Mouse (Mus musculus) kidney, embryonic 14.5 days (tissue): Measurements from ENCODE around the gene Emcn. TPM values are rescaled to one million over a fixed set of nuclear protein-coding genes. Genes with fewer than 3 reads are reported as not detected.

Source experiments
- ATAC-seq: fragments of 200-750 bp; cut with Nextera tagmentation; 2 replicates; pipeline ENCODE4 v1.8.0; 2017; ENCODE audit warnings: moderate number of reproducible peaks, mild to moderate bottlenecking, moderate TSS enrichment, moderate library complexity; ENCODE audit not compliant: low FRiP score, low TSS enrichment
- H3K27ac ChIP-seq: fragments of 300-500 bp; sonication (generic); 2 replicates; pipeline ENCODE4 v1.5.1; 2014; ENCODE audit warnings: low read depth, mild to moderate bottlenecking, low read length, moderate library complexity, mixed read lengths
- H3K27me3 ChIP-seq: fragments of 300-500 bp; sonication (generic); 2 replicates; pipeline ENCODE4 v1.6.1; 2014; ENCODE audit warnings: mild to moderate bottlenecking, low read length; ENCODE audit not compliant: control insufficient read depth, insufficient read depth
- H3K36me3 ChIP-seq: fragments of 300-500 bp; sonication (generic); 2 replicates; pipeline ENCODE4 v1.6.1; 2014; ENCODE audit warnings: low read length, mixed read lengths; ENCODE audit not compliant: control insufficient read depth, insufficient read depth
- H3K4me1 ChIP-seq: fragments of 300-500 bp; sonication (generic); 2 replicates; pipeline ENCODE4 v1.6.1; 2014; ENCODE audit warnings: low read length, mixed read lengths; ENCODE audit not compliant: control insufficient read depth, insufficient read depth
- H3K4me2 ChIP-seq: fragments of 300-500 bp; sonication (generic); replicated peaks from 2 replicates; pipeline ENCODE4 v1.6.1; 2014; ENCODE audit warnings: low read depth, mild to moderate bottlenecking, low read length
- H3K4me3 ChIP-seq: fragments of 300-500 bp; sonication (generic); 2 replicates; pipeline ENCODE4 v1.5.1; 2014; ENCODE audit warnings: mild to moderate bottlenecking, low read length
- H3K9ac ChIP-seq: fragments of 300-500 bp; sonication (generic); 2 replicates; pipeline ENCODE4 v1.6.1; 2014; ENCODE audit warnings: low read depth, mild to moderate bottlenecking, low read length, moderate library complexity
- H3K9me3 ChIP-seq: fragments of 300-500 bp; sonication (generic); 2 replicates; pipeline ENCODE4 v1.6.1; 2016; ENCODE audit warnings: low read length; ENCODE audit not compliant: control insufficient read depth
- WGBS: fragments of 180-500 bp; shearing (Covaris S2); extraction: QIAGEN DNeasy Blood & Tissue Kit; methylation state at CpG from one replicate; pipeline ENCODE4 v1.1.7; 2014; 5-methylcytosine and 5-hydroxymethylcytosine counted together
- polyA plus RNA-seq: library from polyadenylated mRNA; unstranded; fragments of >200 nt; fragmentation: Nextera tagmentation; extraction: Ambion mirVana; gene quantifications from 2 replicates; pipeline ENCODE4 v1.2.1, GENCODE M21; 2014

Emcn gene
- polyA plus RNA-seq, 1 experiment from 2014 or later, result 94.7 TPM

- H3K36me3 ChIP-seq, result no peaks in the 10 kb centered on the region
- H3K27ac ChIP-seq, result no peak overlapping the region
- 91% methylated on average over 4 of the region's 4 CpGs for WGBS
- no peaks in the 10 kb centered on the region for H3K9me3 ChIP-seq
- H3K4me2 ChIP-seq, result no peak overlapping the region
- ATAC-seq, result no peak
- H3K4me1 ChIP-seq, result no peaks in the 10 kb centered on the region
- H3K9ac ChIP-seq, result no peak overlapping the region
- H3K4me3 ChIP-seq, result no peak overlapping the region
- H3K27me3 ChIP-seq, result no peaks in the 10 kb centered on the region
Measured at GRCm38 (mm10) chr3:137356697-137357096, 15.8 kb downstream of the Emcn start.

DNA sequence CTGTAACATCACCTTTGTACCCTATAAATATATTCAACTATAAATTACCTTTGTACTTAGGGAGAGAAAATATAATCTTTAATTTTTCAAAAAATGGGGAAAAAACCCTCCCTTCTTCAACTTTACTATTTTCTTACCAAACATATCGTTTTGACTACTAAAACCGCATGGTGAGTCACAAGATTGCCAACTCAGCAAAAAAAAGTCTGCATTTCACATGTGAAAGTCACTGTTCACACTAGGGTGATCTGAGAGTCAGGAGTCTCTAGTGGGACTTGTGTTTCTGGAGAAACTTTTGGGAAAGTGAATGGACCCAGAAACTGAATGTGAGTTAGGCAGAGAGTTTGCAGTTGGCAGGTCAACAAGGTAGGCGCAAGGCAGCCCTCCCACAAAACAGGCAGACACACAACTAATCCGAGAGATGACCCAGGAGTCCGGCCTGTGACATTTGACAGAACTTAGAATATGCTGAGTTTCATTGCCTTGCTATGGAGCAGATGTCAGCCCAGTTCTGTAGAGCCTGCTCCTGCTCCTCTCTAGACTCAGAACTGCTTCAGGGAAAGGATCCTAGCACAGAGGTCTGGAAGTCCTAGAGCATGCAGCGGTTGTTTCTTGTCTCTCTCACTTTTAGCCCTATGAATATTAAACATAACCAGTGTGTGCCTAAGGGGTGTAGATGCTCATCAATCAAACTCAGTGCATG, 26.4 kb downstream of the Emcn start:
- ATAC-seq, result no peak
- Histone ChIP-seq H3K36me3 (no peaks in the 10 kb centered on the region), H3K9ac (no peak overlapping the region), H3K9me3 (no peaks in the 10 kb centered on the region), H3K27me3 (no peaks in the 10 kb centered on the region), H3K4me3 (no peak overlapping the region), H3K27ac (no peak overlapping the region), H3K4me2 (no peak overlapping the region), H3K4me1 (no peaks in the 10 kb centered on the region)
- 90% methylated on average over 6 of the region's 6 CpGs for WGBS

- H3K4me2 ChIP-seq, result no peak overlapping the region
- no peaks in the 10 kb centered on the region for H3K9me3 ChIP-seq
- H3K27ac ChIP-seq, result no peak overlapping the region
- H3K9ac ChIP-seq, result no peak overlapping the region
- no peaks in the 10 kb centered on the region for H3K27me3 ChIP-seq
- H3K36me3 ChIP-seq, result no peaks in the 10 kb centered on the region
- 90% methylated on average over 3 of the region's 3 CpGs for WGBS
- no peak for ATAC-seq
- H3K4me1 ChIP-seq, result no peaks in the 10 kb centered on the region
- no peak overlapping the region for H3K4me3 ChIP-seq
Measured at GRCm38 (mm10) chr3:137367826-137368325, 27.0 kb downstream of the Emcn start.

DNA sequence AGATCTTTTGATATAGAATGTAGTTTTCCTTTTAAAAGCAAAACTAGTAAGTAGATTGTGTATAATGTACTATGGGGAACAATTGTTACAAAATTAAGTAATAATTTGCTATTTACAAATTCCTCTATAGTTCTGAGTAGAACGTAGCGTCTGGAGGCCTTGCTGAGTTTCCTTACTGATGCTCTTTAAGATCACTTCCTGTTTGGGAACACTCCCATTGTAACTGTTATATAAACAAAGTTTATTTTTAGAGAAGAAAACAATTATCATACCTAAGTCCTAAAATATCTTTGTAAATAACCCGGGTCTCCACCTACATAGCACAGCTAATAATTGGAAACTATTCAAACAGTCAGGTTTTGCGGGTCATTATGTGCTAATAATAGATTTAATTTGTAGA, 32.0 kb downstream of the Emcn start:
- no peaks in the 10 kb centered on the region for H3K36me3 ChIP-seq
- WGBS, result 86% methylated on average over 4 of the region's 4 CpGs
- H3K27me3 ChIP-seq, result no peaks in the 10 kb centered on the region
- no peak for ATAC-seq
- no peak overlapping the region for H3K27ac ChIP-seq
- H3K4me2 ChIP-seq, result no peak overlapping the region
- no peak overlapping the region for H3K9ac ChIP-seq
- H3K4me1 ChIP-seq, result no peaks in the 10 kb centered on the region
- no peaks in the 10 kb centered on the region for H3K9me3 ChIP-seq
- no peak overlapping the region for H3K4me3 ChIP-seq

- 91% methylated on average over 2 of the region's 2 CpGs for WGBS
- ATAC-seq, result no peak
Measured at GRCm38 (mm10) chr3:137382311-137382710, 41.4 kb downstream of the Emcn start.

DNA sequence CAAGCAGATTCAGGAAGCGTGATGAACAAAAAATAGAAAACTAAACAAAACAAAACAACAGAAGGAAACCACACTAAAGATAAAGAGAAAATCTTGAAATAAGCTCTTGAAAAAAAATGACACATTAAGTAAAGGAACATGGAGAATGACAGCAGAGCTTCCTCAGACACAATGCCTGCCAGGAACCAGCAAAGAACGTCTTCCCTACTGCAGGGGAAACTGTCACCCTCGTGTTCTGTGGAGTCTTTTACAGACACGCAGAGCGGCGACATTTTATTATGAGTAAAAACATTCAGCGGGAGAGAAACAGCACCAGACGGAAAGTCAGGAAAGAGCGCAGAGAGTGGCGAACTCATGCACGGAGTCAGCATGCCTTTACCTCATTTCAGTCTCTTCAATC, 54.7 kb downstream of the Emcn start:
- no peaks in the 10 kb centered on the region for H3K27me3 ChIP-seq
- no peaks in the 10 kb centered on the region for H3K4me1 ChIP-seq
- no peak overlapping the region for H3K4me3 ChIP-seq
- no peaks in the 10 kb centered on the region for H3K36me3 ChIP-seq
- H3K9ac ChIP-seq, result no peak overlapping the region
- no peaks in the 10 kb centered on the region for H3K9me3 ChIP-seq
- no peak for ATAC-seq
- H3K4me2 ChIP-seq, result peak overlapping the region; percentile 22; the same call in 1 of the 2 replicates
- WGBS, result 59% methylated on average over 11 of the region's 11 CpGs
- no peak overlapping the region for H3K27ac ChIP-seq

More at GRCm38 (mm10) chr3:137382311-137382710, 41.4 kb downstream of the Emcn start:
- no peak overlapping the region for H3K9ac ChIP-seq
- H3K27ac ChIP-seq, result no peak overlapping the region
- H3K4me2 ChIP-seq, result no peak overlapping the region
- no peaks in the 10 kb centered on the region for H3K27me3 ChIP-seq
- H3K4me1 ChIP-seq, result no peaks in the 10 kb centered on the region
- no peak overlapping the region for H3K4me3 ChIP-seq
- H3K36me3 ChIP-seq, result no peaks in the 10 kb centered on the region
- no peaks in the 10 kb centered on the region for H3K9me3 ChIP-seq

DNA sequence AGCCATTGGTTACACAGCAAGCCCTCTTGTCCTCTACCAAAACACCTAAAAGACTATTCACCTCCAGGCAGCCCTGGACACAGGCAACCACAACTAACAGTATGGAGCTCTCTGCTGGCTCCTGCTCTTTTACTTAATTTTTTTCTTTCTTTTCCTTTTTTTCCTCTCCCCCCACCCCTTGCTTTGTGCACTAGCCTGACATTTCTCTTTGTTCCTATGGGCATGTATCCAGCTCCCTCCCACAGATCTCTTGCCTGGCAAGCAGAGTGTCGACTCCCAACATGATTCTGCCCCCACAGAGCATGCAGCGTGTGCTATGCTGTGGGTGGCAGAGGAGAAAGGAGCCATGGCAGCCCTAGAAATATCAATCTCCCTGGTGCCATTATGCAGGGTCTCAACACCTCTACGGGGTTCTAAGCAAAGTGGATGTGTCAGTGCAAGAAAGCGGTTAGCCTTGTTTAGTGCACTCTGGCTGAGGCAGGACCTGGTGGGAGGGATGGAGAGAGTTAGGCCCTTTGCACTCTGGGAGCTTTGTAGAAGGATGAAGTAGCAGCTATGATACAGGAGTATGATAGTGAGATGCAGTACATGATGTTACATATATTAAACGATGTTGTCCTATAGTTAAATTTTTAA, 74.7 kb downstream of the Emcn start:
- no peaks in the 10 kb centered on the region for H3K9me3 ChIP-seq

GRCm38 (mm10) chr3:137418636-137419035, 77.8 kb downstream of the Emcn start:
- Histone ChIP-seq H3K9ac (no peak overlapping the region), H3K9me3 (no peaks in the 10 kb centered on the region), H3K4me1 (no peaks in the 10 kb centered on the region), H3K27ac (no peak overlapping the region), H3K36me3 (no peaks in the 10 kb centered on the region), H3K4me3 (no peak overlapping the region), H3K27me3 (no peaks in the 10 kb centered on the region), H3K4me2 (no peak overlapping the region)
- no peak for ATAC-seq
- WGBS, result 71% methylated on average over 4 of the region's 4 CpGs

More for the DNA sequence above, 74.7 kb downstream of the Emcn start:
- no peak overlapping the region for H3K9ac ChIP-seq
- H3K27me3 ChIP-seq, result no peaks in the 10 kb centered on the region
- no peak overlapping the region for H3K27ac ChIP-seq
- no peak for ATAC-seq
- H3K36me3 ChIP-seq, result no peaks in the 10 kb centered on the region
- WGBS, result 77% methylated on average over 5 of the region's 5 CpGs
- no peak overlapping the region for H3K4me2 ChIP-seq
- H3K4me3 ChIP-seq, result no peak overlapping the region
- H3K4me1 ChIP-seq, result no peaks in the 10 kb centered on the region

DNA sequence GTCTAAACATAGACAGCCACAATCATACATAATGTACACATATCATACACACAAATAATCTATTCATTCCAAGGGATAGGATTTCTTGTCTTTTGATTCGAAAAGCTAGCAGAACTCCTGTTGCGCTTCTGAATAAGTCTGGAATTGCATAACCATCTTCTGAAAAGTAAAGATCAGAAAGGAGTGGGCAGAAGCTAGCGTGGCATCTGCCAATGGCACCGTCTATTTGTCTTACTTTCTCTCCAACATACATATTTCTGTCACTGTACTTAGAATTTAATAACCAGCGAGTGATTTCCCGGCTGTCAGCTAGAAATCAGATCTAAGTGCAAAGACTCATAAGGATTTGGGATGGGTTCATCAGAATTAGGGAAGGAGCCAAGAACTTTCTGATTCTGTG, 88.6 kb downstream of the Emcn start:
- H3K4me1 ChIP-seq, result no peaks in the 10 kb centered on the region
- no peak overlapping the region for H3K9ac ChIP-seq
- no peak for ATAC-seq
- no peaks in the 10 kb centered on the region for H3K36me3 ChIP-seq
- H3K27me3 ChIP-seq, result no peaks in the 10 kb centered on the region
- 94% methylated on average over 6 of the region's 6 CpGs for WGBS
- no peaks in the 10 kb centered on the region for H3K9me3 ChIP-seq
- H3K4me2 ChIP-seq, result no peak overlapping the region
- H3K4me3 ChIP-seq, result no peak overlapping the region
- no peak overlapping the region for H3K27ac ChIP-seq
